In the genomic region with DNA sequence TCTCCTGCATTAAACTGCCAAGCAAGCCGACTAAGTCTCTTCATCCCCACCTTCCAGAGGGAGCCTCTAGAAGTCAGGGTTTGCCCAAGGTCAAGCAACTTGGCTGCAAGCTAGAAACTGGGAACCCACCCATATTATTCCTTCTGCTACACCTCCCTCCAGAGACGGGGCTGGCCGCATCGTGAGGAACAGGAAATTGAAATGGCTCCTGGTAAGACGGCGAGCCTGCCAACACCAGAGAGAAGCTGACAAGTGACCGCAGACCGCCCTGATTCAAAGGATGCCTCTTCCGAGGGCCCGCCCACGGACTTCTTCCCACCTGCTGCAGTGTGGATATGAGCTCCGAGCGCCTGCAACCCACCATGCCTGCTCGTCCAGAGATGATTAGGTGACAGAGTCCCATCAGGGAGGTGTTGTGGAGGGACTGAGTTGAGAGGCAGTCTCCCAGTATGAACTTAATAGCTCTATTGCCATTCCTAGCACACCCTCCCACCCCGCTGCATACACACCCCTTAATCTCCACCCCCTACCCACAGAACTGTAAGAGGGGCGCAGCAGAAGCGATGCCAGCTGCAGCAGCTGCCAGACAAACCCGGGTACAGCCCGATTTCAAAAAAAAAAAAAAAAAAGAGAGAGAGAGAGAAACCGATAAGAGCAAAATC, we compare ENCODE assay signal across 11 mouse cellular contexts.
A peak's percentile ranks its signal among the peaks of the same experiment; 100 is the strongest.
DNase-seq lines count a peak whose midpoint lies in the region; ATAC-seq lines count a peak whose summit lies in the region.
"Had no signal": no experiment of that assay in that cellular context is flagged by ENCODE, and none has a peak within 500 bp of the region (broad histone marks: within the 10 kb centered on the region; RNA-seq: fewer than 3 reads in every experiment).

No protein-coding gene starts in this region.

- 71% methylated on average over 20 of the region's 20 CpGs for WGBS in forebrain, embryonic 15.5 days
- 83% methylated on average over 20 of the region's 20 CpGs for WGBS in forebrain, embryonic 12.5 days
- WGBS in lung, embryonic 15.5 days = 65% methylated on average over 20 of the region's 20 CpGs

- H3K4me2 ChIP-seq in forebrain, embryonic 15.5 days (replicated peaks) = peak overlapping the region; percentile 21
- H3K4me2 ChIP-seq in forebrain, embryonic 12.5 days = no peak overlapping the region
- H3K4me2 ChIP-seq in lung, embryonic 15.5 days = no peak overlapping the region
- H3K4me2 ChIP-seq: hindbrain, embryonic 12.5 days; limb, embryonic 12.5 days; stomach, embryonic 15.5 days had no signal

- no peak for DNase-seq in lung, adult 18-20 months
- peak; percentile 80 for DNase-seq in cerebellum, postnatal 14 days
- peak; percentile 35 to 39 for DNase-seq in heart, postnatal 36 days
- no peak for DNase-seq in embryo, embryonic 9.5 days (ENCODE audit: extremely low spot score)
- no peak for DNase-seq in urinary bladder, postnatal 14 days (ENCODE audit: low spot score)

- no peak overlapping the region for H3K4me3 ChIP-seq in forebrain, embryonic 15.5 days
- no peak overlapping the region for H3K4me3 ChIP-seq in forebrain, embryonic 12.5 days (replicated peaks)
- H3K4me3 ChIP-seq in lung, embryonic 15.5 days = no peak overlapping the region
- H3K4me3 ChIP-seq: hindbrain, embryonic 12.5 days; limb, embryonic 12.5 days; stomach, embryonic 15.5 days had no signal

- no peak overlapping the region for H3K9ac ChIP-seq in forebrain, embryonic 15.5 days (replicated peaks)
- no peak overlapping the region for H3K9ac ChIP-seq in forebrain, embryonic 12.5 days
- no peak overlapping the region for H3K9ac ChIP-seq in lung, embryonic 15.5 days
- H3K9ac ChIP-seq: hindbrain, embryonic 12.5 days; limb, embryonic 12.5 days; stomach, embryonic 15.5 days had no signal

- no peaks in the 10 kb centered on the region for H3K9me3 ChIP-seq in forebrain, embryonic 15.5 days
- no peaks in the 10 kb centered on the region for H3K9me3 ChIP-seq in forebrain, embryonic 12.5 days
- H3K9me3 ChIP-seq in lung, embryonic 15.5 days = no peaks in the 10 kb centered on the region
- H3K9me3 ChIP-seq: stomach, embryonic 15.5 days had no signal

- peak; percentile 69 for ATAC-seq in forebrain, embryonic 15.5 days (replicated peaks)
- no peak for ATAC-seq in forebrain, embryonic 12.5 days (ENCODE audit: low FRiP score)
- 0 out of 2 replicates have a peak, but pooled peaks have one; percentile 35 for ATAC-seq in lung, embryonic 15.5 days (ENCODE audit: borderline replicate concordance, extremely low read depth, low FRiP score, low TSS enrichment)

- H3K36me3 ChIP-seq in forebrain, embryonic 15.5 days = no peaks in the 10 kb centered on the region
- peaks cover 3% of the 10 kb centered on the region for H3K36me3 ChIP-seq in forebrain, embryonic 12.5 days (replicated peaks)
- H3K36me3 ChIP-seq in lung, embryonic 15.5 days = no peaks in the 10 kb centered on the region
- H3K36me3 ChIP-seq: hindbrain, embryonic 12.5 days; stomach, embryonic 15.5 days had no signal

- intact Hi-C loops in heart, postnatal 36 days (cut with DNase I) = no loop called here

- peaks cover 39% of the 10 kb centered on the region for H3K4me1 ChIP-seq in forebrain, embryonic 15.5 days
- H3K4me1 ChIP-seq in forebrain, embryonic 12.5 days = no peaks in the 10 kb centered on the region
- H3K4me1 ChIP-seq in lung, embryonic 15.5 days = peaks cover 22% of the 10 kb centered on the region
- H3K4me1 ChIP-seq: stomach, embryonic 15.5 days had no signal

- no peaks in the 10 kb centered on the region for H3K27me3 ChIP-seq in forebrain, embryonic 15.5 days
- no peaks in the 10 kb centered on the region for H3K27me3 ChIP-seq in forebrain, embryonic 12.5 days
- no peaks in the 10 kb centered on the region for H3K27me3 ChIP-seq in lung, embryonic 15.5 days
- H3K27me3 ChIP-seq: hindbrain, embryonic 12.5 days; limb, embryonic 12.5 days; stomach, embryonic 15.5 days had no signal

- H3K27ac ChIP-seq in forebrain, embryonic 15.5 days (replicated peaks) = peak overlapping the region; percentile 65
- no peak overlapping the region for H3K27ac ChIP-seq in forebrain, embryonic 12.5 days
- H3K27ac ChIP-seq in lung, embryonic 15.5 days = no peak overlapping the region
- H3K27ac ChIP-seq: hindbrain, embryonic 12.5 days; limb, embryonic 12.5 days; stomach, embryonic 15.5 days had no signal

Comparison
In these comparisons a context has a peak if more than half of its experiments do, and no peak if none do; other contexts are left out.
1. DNase-seq: peak in cerebellum, postnatal 14 days (2 of 2) and heart, postnatal 36 days (2 of 2); none in lung, adult 18-20 months (0 of 2), embryo, embryonic 9.5 days (single experiment) and urinary bladder, postnatal 14 days (single experiment).